10 mouse cellular contexts compared by ENCODE assay signal in the genomic region with DNA sequence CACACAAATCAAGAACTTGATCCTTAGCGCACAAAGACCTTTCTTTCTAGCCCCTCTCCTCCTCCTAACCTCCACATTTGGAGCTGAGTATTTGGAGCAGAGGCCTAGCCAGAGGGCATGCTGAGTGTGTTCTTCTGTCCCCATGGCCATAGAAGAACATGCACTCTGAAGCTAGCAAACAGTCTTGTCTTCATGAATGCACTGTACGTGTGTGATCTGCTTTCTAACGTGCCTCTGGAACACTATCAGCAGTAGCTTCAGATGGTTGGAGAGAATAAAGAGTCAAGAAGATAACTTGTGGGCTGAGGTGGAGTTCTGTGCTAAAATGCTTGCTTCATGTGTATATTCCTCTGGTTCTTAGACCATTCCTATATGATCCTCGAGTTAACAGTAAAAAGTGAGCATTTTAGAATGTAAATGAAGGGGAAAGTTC. TPM values are rescaled to one million over a fixed set of nuclear protein-coding genes. Genes with fewer than 3 reads are reported as not detected.
DNase-seq lines count a peak whose midpoint lies in the region; ATAC-seq and TF ChIP-seq lines count a peak whose summit lies in the region.
"Had no signal": no experiment of that assay in that cellular context is flagged by ENCODE, and none has a peak within 500 bp of the region (broad histone marks: within the 10 kb centered on the region; RNA-seq: fewer than 3 reads in every experiment).

No protein-coding gene starts in this region.

- no peaks in the 10 kb centered on the region for H3K27me3 ChIP-seq in heart, embryonic 16.5 days (ENCODE audit: control insufficient read depth, insufficient read depth, low read length)
- no peaks in the 10 kb centered on the region for H3K27me3 ChIP-seq in stomach, embryonic 14.5 days (ENCODE audit: control insufficient read depth, insufficient read depth, low read length)
- H3K27me3 ChIP-seq in stomach, postnatal 0 days (ENCODE audit: control insufficient read depth, insufficient read depth, low read length) = no peaks in the 10 kb centered on the region
- H3K27me3 ChIP-seq in limb, embryonic 12.5 days = no peaks in the 10 kb centered on the region
- H3K27me3 ChIP-seq in small intestine, adult 2 months (ENCODE audit: control insufficient read depth, insufficient read depth, low read length) = no peaks in the 10 kb centered on the region
- H3K27me3 ChIP-seq: hindbrain, embryonic 15.5 days had no signal

- ATAC-seq in heart, embryonic 16.5 days (replicated peaks; ENCODE audit: extremely low read depth, insufficient read depth, low FRiP score) = no peak
- ATAC-seq in stomach, embryonic 14.5 days (ENCODE audit: insufficient number of reproducible peaks, insufficient read depth, low FRiP score, low read depth) = no peak
- no peak for ATAC-seq in stomach, postnatal 0 days (ENCODE audit: low FRiP score, low TSS enrichment)
- no peak for ATAC-seq in limb, embryonic 12.5 days (ENCODE audit: insufficient number of reproducible peaks, insufficient read depth, low FRiP score, low TSS enrichment, low read depth)

- peaks cover 60% of the 10 kb centered on the region for H3K4me1 ChIP-seq in heart, embryonic 16.5 days (ENCODE audit: control insufficient read depth, insufficient read depth, low read length)
- H3K4me1 ChIP-seq in stomach, embryonic 14.5 days (ENCODE audit: control insufficient read depth, insufficient read depth, low read length) = peaks cover 54% of the 10 kb centered on the region
- H3K4me1 ChIP-seq in stomach, postnatal 0 days (replicated peaks; ENCODE audit: control insufficient read depth, insufficient read depth) = peaks cover 4% of the 10 kb centered on the region
- H3K4me1 ChIP-seq in limb, embryonic 12.5 days (replicated peaks) = peaks cover 82% of the 10 kb centered on the region
- peaks cover 8% of the 10 kb centered on the region; the same call in 1 of the 2 replicates for H3K4me1 ChIP-seq in small intestine, adult 2 months (ENCODE audit: control insufficient read depth, insufficient read depth, insufficient read length, low read length)

- TF ChIP-seq EP300 in stomach, postnatal 0 days (optimal IDR thresholded peaks at IDR 0.05) = no peak

- H3K9me3 ChIP-seq in heart, embryonic 16.5 days (replicated peaks; ENCODE audit: control insufficient read depth, low read length) = no peaks in the 10 kb centered on the region
- H3K9me3 ChIP-seq in stomach, embryonic 14.5 days (ENCODE audit: control insufficient read depth, low read depth, low read length) = no peaks in the 10 kb centered on the region
- no peaks in the 10 kb centered on the region for H3K9me3 ChIP-seq in stomach, postnatal 0 days (ENCODE audit: control insufficient read depth, low read length)
- 0 out of 2 replicates have a peak, but pooled peaks cover 2% of the 10 kb centered on the region for H3K9me3 ChIP-seq in limb, embryonic 12.5 days
- H3K9me3 ChIP-seq: hindbrain, embryonic 15.5 days had no signal

- TF ChIP-seq CTCF in stomach, postnatal 0 days (IDR thresholded peaks at IDR 0.05; ENCODE audit: low read depth) = no peak
- TF ChIP-seq CTCF in small intestine, adult 2 months (IDR thresholded peaks at IDR 0.05; ENCODE audit: extremely low read depth, insufficient read length, insufficient replicate concordance, low read depth, low read length) = no peak

- 45% methylated on average over 4 of the region's 4 CpGs for WGBS in heart, embryonic 16.5 days
- WGBS in stomach, embryonic 14.5 days = 62% methylated on average over 4 of the region's 4 CpGs
- WGBS in stomach, postnatal 0 days = 50% methylated on average over 4 of the region's 4 CpGs
- WGBS in limb, embryonic 12.5 days = 49% methylated on average over 4 of the region's 4 CpGs
- 75% methylated on average over 4 of the region's 4 CpGs for WGBS in small intestine, adult 2 months

- H3K27ac ChIP-seq in heart, embryonic 16.5 days (ENCODE audit: low read length) = peak overlapping the region; percentile 93
- H3K27ac ChIP-seq in stomach, embryonic 14.5 days (ENCODE audit: low read length) = peak overlapping the region; percentile 87; the same call in 1 of the 2 replicates
- H3K27ac ChIP-seq in stomach, postnatal 0 days (replicated peaks) = no peak overlapping the region; the same call in 1 of the 2 replicates
- H3K27ac ChIP-seq in limb, embryonic 12.5 days = peak overlapping the region; percentile 95
- H3K27ac ChIP-seq in small intestine, adult 2 months (ENCODE audit: insufficient read depth, low read depth, low read length) = 0 out of 2 replicates have a peak overlapping the region, but pooled peaks have one; percentile 2
- H3K27ac ChIP-seq: hindbrain, embryonic 15.5 days had no signal

- intact Hi-C loops in heart, postnatal 10 days (cut with DNase I) = no loop called here

- DNase-seq in heart, postnatal 10 days = no peak
- DNase-seq in stomach, postnatal 0 days (ENCODE audit: low spot score) = no peak
- DNase-seq in right cerebral cortex, adult 18-20 months = no peak
- DNase-seq in right cerebral cortex, postnatal 25 days = no peak
- DNase-seq: adrenal gland, postnatal 36 days had no signal

- peak overlapping the region; percentile 40; the same call in 1 of the 2 replicates for H3K9ac ChIP-seq in heart, embryonic 16.5 days (ENCODE audit: low read length)
- H3K9ac ChIP-seq in stomach, embryonic 14.5 days (replicated peaks; ENCODE audit: low read depth, low read length) = no peak overlapping the region
- no peak overlapping the region for H3K9ac ChIP-seq in stomach, postnatal 0 days (ENCODE audit: low read length)
- H3K9ac ChIP-seq in limb, embryonic 12.5 days (replicated peaks) = no peak overlapping the region
- H3K9ac ChIP-seq: hindbrain, embryonic 15.5 days had no signal

- H3K4me3 ChIP-seq in heart, embryonic 16.5 days (ENCODE audit: low read length) = no peak overlapping the region
- no peak overlapping the region for H3K4me3 ChIP-seq in stomach, embryonic 14.5 days (ENCODE audit: low read depth, low read length)
- no peak overlapping the region for H3K4me3 ChIP-seq in stomach, postnatal 0 days (ENCODE audit: low read depth, low read length)
- no peak overlapping the region for H3K4me3 ChIP-seq in limb, embryonic 12.5 days (replicated peaks)
- H3K4me3 ChIP-seq in small intestine, adult 2 months (ENCODE audit: low read depth, low read length) = no peak overlapping the region
- H3K4me3 ChIP-seq: hindbrain, embryonic 15.5 days had no signal

- H3K4me2 ChIP-seq in heart, embryonic 16.5 days (ENCODE audit: low read depth, low read length) = 0 out of 2 replicates have a peak overlapping the region, but pooled peaks have one; percentile 18
- no peak overlapping the region for H3K4me2 ChIP-seq in stomach, embryonic 14.5 days (replicated peaks; ENCODE audit: low read depth, low read length)
- H3K4me2 ChIP-seq in stomach, postnatal 0 days (replicated peaks; ENCODE audit: low read depth) = no peak overlapping the region
- H3K4me2 ChIP-seq in limb, embryonic 12.5 days = no peak overlapping the region
- H3K4me2 ChIP-seq: hindbrain, embryonic 15.5 days had no signal

- no peak for TF ChIP-seq POLR2A in small intestine, adult 2 months (IDR thresholded peaks at IDR 0.05; ENCODE audit: low read depth, low read length)

- peaks cover 3% of the 10 kb centered on the region; the same call in 1 of the 2 replicates for H3K36me3 ChIP-seq in heart, embryonic 16.5 days (ENCODE audit: control insufficient read depth, insufficient read depth)
- no peaks in the 10 kb centered on the region for H3K36me3 ChIP-seq in stomach, embryonic 14.5 days (ENCODE audit: control insufficient read depth, insufficient read depth, low read length)
- H3K36me3 ChIP-seq in stomach, postnatal 0 days (ENCODE audit: control insufficient read depth, insufficient read depth, low read length) = no peaks in the 10 kb centered on the region
- H3K36me3 ChIP-seq in limb, embryonic 12.5 days = peaks cover 4% of the 10 kb centered on the region; the same call in 1 of the 2 replicates
- H3K36me3 ChIP-seq in small intestine, adult 2 months (ENCODE audit: control insufficient read depth, insufficient read depth, low read length) = no peaks in the 10 kb centered on the region
- H3K36me3 ChIP-seq: hindbrain, embryonic 15.5 days had no signal

RNA-seq across cellular contexts. Expression of gene Cyth3, which starts 33.3 kb away (rescaled TPM):
- polyA plus RNA-seq in heart, embryonic 16.5 days (2015; fragmentation: Nextera tagmentation; extraction: Ambion mirVana) = 59.2 and 59.4 TPM in 2 replicates
- 100 to 1,000 TPM in 1 of 2 experiments, 10 to 100 TPM in 1; 87.2 to 125 TPM for total RNA-seq in heart, postnatal 10 days (2021)
- 50.9 and 52.6 TPM in 2 replicates for polyA plus RNA-seq in stomach, embryonic 14.5 days (2014; fragmentation: Nextera tagmentation; extraction: Ambion mirVana)
- polyA plus RNA-seq in stomach, postnatal 0 days (2015; fragmentation: Nextera tagmentation; extraction: Ambion mirVana) = 32.7 and 34.6 TPM in 2 replicates
- 53.2 and 55.5 TPM in 2 replicates for polyA plus RNA-seq in limb, embryonic 12.5 days (2016; fragmentation: Nextera tagmentation; extraction: Ambion mirVana)
- 6.4 and 10.3 TPM in 2 replicates for polyA plus RNA-seq in small intestine, adult 2 months (2012; rRNA removed)
